Mouse (Mus musculus) spleen, embryonic (tissue): ENCODE data around the gene Uhrf2.
"Not testable (repeated sequence)": the region's sequence is repeated elsewhere in the genome, so short reads cannot be mapped to it uniquely, and the experiment has no call there.

Experiments
- CTCF ChIA-PET: fragments of 350-600 bp; sonication (Branson Sonifier 250); formaldehyde crosslinking; loops from one replicate; lab custom pipeline; 2022; lab: Charles Lee

Gene Uhrf2

DNA sequence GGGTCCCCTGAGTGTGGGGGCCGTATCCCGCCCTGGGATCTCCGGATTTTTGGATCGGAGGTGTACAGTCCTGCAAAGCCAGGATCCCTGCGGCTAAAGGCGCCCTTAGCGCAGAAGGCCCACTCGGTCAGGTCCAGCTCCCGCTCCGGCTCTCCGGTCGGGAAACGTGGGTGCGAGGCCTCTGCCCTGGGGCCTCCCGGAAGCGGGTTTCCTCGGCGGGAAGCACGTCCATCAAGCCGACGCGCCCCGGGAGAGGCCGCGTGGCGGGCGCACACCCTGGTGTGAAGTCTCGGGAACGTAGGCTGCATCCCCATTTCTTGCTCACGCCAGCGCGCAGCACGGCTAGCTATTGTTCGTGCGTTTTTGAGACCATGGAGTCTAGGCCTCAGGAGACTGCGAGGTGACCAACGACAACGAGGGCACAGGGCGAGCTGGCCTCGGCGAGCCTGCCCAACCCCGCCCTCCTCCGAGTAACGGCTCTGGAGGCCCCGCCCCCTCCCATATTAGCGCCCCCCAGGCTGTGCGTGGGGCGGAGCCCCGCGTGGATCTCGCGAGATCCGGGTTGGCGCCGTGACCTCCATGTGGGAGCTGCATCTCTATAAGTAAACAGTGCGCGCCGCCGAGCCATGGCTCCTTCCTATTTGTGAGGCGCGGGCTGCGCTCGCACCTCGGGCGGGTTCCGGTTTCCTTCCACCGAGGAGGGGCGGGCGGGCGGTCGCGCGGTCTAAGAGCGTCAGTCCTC, at the start of gene Uhrf2:
TSS of gene Uhrf2 (plus strand) at position 620 of the 742 bp plus-strand sequence.
- CTCF ChIA-PET: interaction anchor here (0.7 kb wide), 1 partner anchor 26 kb away, joined by 4 read pairs; no protein-coding TSS in a partner anchor

DNA sequence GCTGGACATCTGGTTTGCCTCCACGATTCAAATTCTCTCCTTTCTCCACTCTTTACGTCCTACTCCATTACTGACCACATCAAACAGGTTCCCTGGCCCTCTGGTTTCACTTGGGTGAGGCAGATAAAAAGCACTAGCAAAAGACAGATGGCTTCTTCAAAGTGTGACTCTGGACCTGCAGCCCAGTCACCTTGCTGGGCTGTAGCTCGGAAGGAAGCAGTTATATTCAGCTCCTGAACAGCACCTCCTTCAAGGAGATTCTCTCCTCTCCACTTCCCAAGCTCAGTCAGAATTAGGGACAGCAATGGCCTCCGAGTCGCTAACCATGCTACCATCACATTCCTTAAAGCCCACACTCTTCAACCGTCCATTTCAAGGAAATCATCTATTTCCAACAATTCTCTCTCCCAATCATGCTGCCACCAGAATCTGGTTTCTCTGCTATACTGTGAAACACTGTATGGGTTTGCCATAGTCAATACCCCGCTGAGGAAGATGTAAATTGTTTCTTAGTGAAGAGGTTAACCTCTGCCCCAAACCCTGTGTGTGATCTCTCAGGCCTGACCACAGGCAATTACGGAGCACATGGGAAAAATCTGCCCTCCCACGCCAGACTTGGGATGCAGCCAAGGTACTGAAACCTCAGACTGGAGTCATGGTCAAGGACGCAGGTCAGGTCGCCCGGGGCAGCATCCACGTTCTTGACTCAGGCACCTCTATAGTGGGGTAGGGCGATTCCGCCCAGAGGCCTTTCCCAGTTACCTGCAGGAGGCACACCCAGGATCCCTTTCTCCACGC, 45.9 kb upstream of the Uhrf2 start:
- CTCF ChIA-PET: no interaction called here

DNA sequence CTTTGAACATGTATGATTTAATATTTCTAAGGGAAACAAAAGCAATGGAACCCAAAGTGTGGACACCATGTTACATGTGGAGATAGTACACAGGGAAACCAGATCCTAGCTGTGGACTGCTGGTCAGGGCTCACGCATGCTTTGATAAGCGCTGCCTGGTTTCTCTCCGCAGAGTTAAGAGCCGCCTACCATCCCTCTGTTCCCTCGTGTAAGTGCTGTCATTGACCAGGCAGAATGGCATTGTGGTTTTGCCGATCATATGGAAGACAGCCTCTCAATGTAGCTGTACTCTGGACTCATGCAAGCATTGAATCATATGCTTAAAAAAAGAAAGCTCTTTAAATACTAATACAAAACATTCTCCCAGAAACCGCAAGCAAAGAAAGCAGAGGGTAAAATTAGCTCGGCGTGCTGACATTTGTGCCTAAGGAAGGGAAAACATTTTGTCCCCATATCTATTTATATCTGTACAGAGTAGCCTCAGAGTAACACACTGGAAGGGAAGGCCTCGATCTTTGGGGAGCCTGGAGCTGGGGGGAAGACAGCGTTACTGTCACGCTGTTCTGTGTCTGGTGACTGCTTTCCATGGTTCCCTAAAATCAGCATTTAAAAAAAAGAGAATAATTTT, 43.7 kb upstream of the Uhrf2 start:
- CTCF ChIA-PET: no interaction called here

DNA sequence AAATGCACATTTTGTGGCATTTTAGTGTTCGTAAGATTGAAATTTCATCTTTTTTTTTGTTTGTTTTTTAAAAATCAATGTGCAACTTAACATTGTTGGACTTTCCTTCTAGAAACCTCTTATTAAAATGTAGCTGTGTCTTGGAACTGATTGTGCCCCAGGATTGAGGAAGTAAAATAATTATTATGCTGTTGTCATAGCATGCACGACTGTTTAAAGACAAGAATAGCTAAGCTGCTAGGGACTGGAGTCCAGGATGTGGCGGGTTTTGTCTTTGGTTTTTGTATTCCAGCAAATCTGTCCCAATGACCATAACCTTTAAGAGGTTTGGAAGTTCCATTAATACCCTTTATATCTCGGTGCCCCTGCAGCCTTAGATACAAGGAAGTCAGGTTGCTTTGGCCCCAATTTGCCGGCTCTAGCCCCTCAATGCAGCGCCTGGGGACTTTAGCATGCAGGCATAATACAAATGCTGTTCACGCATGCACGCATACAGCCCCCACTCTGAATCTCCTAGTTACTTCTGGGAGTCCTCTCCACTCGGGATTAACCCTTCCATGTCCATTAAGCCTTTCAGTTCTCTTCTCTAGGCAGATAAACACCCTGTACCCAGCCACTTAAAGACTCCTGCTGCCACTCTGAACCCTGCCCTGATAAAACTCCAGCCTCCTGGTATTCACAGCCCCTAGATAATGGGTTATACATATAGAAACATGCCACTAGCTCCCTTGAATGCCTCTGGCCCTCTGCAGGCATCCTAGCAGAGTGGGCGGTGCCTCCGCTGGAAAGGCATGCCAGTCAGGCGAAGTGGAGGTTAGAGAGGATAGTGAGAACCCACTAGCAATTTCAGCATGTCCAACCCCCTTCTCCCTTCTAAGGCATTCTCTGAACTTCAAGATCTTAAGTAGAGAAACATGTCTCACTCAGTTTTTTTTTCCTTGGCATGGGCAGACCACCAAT, 29.6 kb upstream of the Uhrf2 start:
- CTCF ChIA-PET: no interaction called here

DNA sequence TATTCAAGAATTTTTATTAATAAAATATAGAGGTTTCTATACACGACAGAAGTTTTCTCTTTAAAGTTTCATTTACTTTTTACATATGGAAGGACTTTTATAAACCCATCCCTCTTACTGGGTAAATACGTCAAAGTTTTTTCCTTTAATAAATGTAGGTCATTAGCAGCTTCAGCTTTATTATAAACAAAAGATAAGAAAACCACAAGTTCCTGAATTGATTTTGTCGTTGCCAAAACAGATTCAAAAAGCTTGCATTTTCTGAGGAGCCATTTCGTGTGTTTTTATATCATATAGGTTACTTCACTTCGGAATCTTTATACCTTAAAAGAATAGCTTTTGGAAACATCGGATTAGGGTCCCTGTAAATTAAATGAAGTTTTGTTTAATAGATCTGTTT, 28.8 kb upstream of the Uhrf2 start:
- CTCF ChIA-PET: no interaction called here

DNA sequence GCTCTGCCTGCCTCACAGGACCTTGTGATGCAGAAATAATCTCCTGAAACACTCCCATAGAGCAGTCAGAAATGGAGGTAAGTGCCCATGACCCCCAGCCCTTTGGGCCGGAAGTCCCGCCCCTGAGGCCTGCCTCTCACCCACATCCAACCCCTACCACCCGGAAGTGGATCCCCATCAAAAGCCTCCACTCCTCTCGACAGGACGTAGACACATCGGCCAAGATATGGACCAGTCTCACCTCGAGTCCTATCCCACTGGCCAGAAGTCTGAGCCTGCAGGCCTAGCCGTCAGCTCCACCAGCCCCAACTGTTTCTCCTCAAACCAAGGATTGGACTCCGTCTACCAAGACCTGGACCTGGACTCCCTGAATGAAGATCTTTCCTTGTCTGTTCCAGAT, 26.7 kb upstream of the Uhrf2 start, which contains the start of gene Trpd52l3:
TSS of gene Trpd52l3 (plus strand) at position 170 of the 400 bp plus-strand sequence.
- CTCF ChIA-PET: interaction anchor here (0.6 kb wide), 1 partner anchor 55 kb away, joined by 3 read pairs; no protein-coding TSS in a partner anchor

DNA sequence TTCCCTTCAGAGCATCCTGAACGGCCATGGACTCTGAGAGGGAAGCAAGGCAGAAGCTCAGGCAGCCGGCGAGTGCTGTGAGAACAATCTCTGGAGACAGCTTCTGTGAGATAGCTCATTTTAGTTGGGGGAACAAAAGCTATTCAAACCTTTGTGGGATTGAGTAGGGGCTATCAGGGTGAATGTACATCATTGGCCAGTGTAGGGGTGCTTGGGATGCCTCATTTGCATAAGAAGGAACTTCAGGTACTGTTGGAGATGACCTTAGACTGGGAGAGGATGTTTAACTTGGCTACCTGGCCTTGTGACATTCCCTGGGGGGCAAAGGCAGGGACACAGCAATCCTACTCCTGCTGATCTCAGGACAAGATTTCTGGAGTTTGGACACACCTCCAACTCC, 23.9 kb upstream of the Uhrf2 start:
- CTCF ChIA-PET: no interaction called here

DNA sequence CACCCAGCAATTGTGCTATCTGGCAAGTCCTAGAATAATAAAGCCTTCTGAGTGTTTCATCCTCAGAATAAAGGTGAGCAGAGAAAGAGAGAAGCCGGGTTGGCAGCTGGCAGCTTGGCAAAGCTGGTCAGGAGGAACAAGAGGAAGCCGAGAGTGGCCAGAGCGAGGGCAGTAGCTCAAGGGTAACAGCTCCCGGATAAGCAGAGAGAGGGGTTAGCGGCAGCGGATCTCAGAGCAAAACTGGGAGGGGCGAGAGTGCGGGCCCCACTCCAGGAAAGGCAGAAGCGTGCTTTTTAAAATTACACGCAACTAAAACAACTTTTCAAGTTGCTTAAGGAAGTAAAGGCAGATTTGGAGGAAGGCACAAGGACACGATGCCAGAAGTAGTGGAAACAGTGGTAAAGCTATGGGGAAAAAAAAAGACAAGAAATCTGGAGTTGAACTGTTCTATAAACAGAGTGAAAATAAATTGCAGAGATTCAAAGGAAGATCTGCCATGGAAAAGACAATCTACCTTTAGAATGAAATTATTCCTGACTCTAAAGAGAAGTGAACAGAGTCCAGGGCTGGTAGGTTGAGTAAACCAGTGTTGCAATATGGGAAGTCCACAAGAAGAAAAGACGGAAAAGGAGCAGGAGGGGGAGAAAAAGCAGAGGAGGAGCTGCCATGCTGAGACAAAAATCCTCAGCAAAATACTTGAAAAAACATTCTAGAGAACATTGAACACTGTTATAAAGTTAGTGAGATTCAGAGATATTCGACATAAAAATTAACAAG, 19.6 kb upstream of the Uhrf2 start:
- CTCF ChIA-PET: no interaction called here

DNA sequence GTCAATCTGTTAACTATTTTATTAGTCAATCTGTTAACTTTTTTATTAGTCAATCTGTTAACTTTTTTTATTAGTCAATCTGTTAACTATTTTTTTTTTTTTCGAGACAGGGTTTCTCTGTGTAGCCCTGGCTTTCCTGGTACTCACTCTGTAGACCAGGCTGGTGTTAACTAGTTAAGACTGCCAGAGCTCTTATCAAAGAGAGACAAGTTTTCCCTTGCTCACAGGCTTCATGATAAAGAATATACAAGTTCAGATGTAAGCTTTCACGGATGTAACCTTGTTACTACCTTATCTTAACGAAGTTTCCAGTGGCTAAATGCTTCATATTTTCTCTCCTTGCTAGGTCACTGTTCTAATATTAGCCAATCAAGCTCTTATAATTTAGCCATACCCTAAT, 16.0 kb upstream of the Uhrf2 start:
- CTCF ChIA-PET: no interaction called here

DNA sequence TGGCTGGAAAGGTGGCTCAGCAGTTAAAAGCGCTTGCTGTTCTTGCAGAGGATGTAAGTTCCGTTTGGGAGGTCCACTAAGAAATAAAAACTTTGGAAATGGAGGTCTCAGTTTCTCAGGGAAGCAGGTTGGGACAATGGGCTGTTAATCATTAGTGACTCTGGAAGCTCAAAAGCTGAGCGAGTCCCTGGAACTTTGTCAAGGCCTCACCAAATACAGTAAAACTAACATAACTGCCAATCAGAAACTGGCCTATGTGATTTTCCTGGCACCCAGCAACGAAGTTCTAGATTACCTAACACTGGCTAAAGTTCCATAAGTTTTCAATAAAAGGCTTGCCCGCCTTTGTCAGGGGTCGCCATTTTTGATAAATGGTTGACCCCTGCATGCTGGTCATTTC, 14.2 kb upstream of the Uhrf2 start:
- CTCF ChIA-PET: no interaction called here

DNA sequence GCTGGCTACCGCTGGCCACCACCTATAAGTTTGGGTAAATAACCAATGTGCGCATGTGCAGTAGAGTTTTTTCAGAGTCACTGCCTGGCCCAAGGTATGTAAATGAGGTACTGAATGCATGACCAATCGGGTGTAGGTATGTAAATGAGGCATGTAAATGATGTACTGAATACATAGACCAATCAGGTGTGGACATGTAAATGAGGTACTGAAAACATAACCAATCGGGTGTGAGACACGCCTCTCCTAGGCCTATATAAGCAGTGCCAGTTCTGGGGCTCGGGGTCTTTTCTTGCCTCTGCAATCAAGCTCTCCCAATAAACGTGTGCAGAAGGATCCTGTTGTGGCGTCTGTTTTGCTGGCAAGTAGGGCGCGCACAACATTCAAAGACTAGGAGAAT, 6.9 kb upstream of the Uhrf2 start:
- CTCF ChIA-PET: not testable (repeated sequence)

DNA sequence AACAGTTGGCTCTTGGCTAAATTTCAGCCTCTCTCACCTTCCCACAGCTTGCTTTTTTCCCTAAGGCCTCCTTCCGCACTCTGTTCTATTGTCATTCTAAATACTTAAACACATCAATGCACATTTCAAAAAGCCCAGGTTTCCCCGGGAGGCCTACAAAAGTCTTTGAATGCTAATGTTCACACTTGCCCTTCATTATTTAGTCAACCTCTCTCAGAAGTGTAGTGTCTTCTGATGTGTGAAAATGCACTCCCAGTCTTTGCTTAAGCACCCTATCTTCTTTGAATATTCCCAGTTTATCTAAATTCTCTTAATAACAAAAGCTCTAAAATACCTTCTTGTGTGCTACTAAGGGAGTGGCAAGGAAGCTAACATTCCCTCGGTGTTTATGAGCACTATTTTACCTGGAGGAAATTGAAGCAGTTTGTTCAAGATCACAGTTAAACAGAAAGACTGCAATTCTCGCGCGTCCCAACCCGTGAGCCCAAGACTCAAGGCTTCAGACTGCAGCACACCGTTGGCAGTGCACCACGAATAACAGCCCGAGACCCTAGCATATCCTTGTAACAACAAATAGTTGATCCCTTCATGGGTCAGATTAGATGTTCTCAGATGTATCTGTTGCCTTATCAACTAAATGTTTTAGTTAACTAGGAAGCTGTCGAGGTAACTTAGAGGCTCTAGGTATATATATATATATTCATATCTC, 1.2 kb upstream of the Uhrf2 start:
- CTCF ChIA-PET: no interaction called here

DNA sequence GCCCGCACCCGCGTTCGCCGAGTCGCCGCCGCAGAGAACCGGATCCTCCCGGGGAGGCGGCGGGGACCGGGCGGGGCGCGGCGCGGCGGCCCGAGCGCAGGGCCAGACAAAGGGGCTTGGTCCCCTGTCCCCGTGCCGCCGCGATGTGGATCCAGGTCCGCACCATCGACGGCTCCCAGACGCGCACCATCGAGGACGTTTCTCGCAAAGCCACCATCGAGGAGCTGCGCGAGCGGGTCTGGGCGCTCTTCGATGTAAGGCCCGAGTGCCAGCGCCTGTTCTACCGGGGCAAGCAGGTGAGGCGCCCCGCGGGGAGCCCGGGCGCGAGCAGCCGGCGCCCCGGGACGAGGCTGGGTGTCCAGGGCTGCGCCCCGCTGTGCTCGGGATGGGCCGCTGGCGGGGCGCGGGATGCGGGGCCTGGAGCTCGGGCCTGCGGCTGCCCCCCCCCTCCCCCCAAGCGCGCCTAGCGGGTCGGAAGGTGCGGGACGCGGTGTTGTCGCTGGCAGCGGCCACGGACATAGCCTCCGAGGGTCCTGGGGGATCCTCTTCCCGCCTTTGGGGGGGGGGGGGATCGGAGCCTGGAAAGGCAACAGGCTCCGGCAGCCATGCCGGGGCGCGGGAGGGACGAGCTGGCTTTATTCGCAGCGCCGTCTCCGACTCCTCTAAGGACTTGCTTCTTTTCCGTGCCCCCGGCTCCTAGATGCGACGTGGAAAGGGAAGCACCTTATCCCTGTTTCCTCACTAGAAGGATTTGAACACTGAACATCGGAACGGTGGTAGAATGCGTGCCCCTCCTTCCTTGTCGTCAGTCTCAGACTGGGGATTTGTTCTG, 539 bp downstream of the Uhrf2 start:
- CTCF ChIA-PET: interaction anchor here (0.6 kb wide), 1 partner anchor 322 kb away, joined by 6 read pairs; no protein-coding TSS in a partner anchor

DNA sequence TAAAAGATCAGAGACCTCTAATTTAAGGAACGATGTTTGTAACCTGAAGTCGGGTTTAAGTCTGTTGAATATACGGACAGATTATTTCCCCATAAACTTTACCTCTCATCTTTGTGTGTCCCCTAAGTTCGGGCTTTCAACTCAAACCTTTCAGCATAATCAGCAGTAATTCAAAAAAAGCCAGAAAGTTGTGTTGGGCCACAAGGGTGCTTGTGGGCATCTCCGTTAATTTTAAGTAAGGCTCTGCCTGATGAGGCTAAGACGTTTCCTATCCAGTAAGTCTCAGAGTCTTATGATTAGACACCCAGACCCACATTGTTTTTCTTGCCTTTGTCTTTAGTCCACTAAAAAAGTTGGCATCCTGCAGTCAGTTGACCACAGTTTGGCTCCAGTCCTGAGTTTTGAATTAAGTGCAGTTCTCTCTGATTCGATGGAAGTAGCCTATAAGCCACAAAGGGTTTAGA, 1.2 kb downstream of the Uhrf2 start:
- CTCF ChIA-PET: interaction anchor here (0.6 kb wide), 1 partner anchor 323 kb away, joined by 6 read pairs; no protein-coding TSS in a partner anchor

DNA sequence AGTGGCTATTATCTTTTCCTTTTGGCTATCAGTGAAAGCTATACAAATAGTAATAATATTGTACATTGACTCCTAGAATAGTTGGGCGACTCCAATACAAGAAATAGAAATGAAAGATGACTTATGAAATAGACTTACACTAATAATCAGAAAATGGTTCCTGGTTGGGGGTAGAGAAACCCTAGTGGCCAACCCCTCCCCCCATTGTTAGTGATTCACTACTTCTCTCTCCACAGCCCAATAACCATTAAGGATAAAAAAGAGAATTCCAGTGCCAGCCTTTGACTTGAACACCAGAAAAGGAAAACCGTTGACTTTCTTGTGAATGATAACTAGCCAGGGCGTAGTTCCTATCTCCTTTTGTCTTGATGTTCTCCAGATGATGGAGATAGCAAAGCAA, 1.9 kb downstream of the Uhrf2 start:
- CTCF ChIA-PET: no interaction called here

DNA sequence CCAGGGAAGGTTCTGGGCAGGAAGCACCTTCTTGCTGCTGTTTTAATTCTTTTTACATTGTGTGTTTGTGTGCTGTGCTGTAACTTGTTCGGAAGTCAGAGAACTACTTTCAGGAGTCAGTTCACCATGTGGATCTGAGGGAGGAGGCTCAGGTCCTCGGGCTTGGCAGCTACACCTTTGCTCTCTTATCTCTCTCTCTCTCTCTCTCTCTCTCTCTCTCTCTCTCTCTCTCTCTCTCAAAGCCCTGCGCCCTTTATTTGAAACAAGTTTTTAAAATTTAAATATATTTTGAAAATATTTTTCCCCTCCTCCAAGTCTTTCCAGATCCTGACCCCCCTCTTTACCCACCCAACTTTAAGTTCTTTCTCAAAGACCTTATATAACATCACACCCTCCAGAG, 5.0 kb downstream of the Uhrf2 start:
- CTCF ChIA-PET: interaction anchor here (0.7 kb wide), 1 partner anchor 1795 kb away, joined by 7 read pairs; no protein-coding TSS in a partner anchor

DNA sequence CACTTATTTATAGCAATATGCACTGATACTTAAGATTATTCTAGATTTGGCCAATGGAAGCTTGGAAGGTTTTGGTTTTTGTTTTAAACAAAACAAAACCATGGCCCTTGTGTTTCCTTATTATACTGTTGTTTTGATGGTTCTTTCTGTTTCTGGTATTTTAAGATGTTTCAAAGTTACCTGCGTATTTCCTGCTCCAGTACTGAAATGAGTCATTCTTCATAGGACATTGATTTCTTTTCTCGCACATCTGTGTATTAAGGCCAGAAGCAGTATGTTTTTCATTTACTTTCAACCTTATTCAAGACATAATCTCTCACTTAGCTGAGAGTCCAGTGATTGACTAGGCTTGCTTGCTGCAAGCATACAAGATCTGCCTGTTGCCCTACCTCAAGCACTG, 13.4 kb downstream of the Uhrf2 start:
- CTCF ChIA-PET: no interaction called here

DNA sequence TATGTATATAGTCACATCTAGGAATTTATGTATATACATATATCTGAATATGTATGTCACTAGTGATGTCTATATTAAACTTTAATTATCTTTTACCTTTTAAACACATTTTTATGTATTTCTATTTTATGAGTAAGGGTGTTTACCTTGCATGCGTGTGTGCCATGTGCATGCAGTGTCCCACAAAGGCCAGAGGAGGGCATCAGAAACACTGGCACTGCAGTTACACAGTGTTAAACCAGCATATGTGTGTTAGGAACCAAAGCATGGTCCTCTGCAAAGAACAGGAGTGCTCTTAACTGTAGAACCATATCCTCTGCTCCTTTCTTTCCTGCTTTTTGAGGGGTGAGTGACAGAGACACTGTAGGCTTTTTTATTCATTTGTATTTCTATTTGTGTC, 14.3 kb downstream of the Uhrf2 start:
- CTCF ChIA-PET: no interaction called here
